ENCODE assay signal across 31 mouse cellular contexts in the genomic region with DNA sequence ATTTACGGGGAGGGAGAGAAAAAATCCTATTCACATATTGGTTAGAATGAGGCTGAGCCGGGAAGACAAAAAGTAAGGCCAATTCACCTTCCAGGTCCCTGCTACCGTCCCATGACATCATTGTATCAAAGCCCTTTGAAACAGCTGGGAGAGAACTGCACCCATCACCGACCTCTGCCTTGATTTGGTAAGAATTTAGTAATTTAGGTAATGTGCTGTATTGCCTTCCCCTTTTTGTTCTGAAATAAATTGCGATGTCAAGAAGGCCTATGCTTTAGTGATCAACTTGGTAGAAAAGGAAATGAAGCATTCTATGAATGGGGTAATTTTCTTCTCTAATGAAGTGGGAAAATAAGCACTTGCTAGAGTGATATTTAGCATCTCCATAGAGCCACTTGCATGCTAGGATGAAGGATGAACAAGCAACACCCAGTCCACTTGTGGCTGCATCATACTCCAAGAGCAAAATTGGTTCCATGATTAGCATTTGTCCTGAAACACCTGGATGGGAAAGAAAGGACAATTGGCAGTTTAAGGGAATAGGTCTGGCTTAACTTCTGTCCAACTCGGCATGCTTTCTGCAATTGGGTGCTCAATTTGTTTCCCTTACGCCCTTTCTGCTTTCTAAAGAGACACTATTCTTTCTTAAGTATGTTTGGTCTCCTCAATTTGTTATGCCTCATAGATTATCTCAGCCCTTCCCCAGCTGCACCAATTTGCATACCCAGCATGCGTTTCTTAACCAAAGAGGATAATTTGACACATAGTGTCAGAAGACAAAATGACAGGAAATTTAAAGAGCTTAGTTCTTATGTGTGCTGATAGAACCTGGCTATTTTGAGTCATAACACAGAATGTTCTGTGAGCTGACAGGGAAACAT.
A peak's percentile ranks its signal among the peaks of the same experiment; 100 is the strongest.
DNase-seq lines count a peak whose midpoint lies in the region; ATAC-seq lines count a peak whose summit lies in the region.
"Had no signal": no experiment of that assay in that cellular context is flagged by ENCODE, and none has a peak within 500 bp of the region (broad histone marks: within the 10 kb centered on the region; RNA-seq: fewer than 3 reads in every experiment).

No protein-coding gene starts in this region.

- no peaks in the 10 kb centered on the region for H3K4me1 ChIP-seq in kidney, embryonic 15.5 days
- no peaks in the 10 kb centered on the region for H3K4me1 ChIP-seq in forebrain, embryonic 14.5 days (ENCODE audit: control insufficient read depth, insufficient read depth, low read length)
- H3K4me1 ChIP-seq: hindbrain, embryonic 12.5 days; intestine, embryonic 15.5 days; liver, embryonic 12.5 days; megakaryocyte, embryonic 14.5 days; midbrain, embryonic 12.5 days had no signal

- H3K36me3 ChIP-seq in kidney, embryonic 15.5 days, result no peaks in the 10 kb centered on the region
- H3K36me3 ChIP-seq in forebrain, embryonic 14.5 days (ENCODE audit: control insufficient read depth, insufficient read depth, low read length), result no peaks in the 10 kb centered on the region
- H3K36me3 ChIP-seq in splenic B cell, adult 2 months (ENCODE audit: control insufficient read depth, insufficient read depth, low read length, poor library complexity, severe bottlenecking), result no peaks in the 10 kb centered on the region
- H3K36me3 ChIP-seq: hindbrain, embryonic 12.5 days; intestine, embryonic 15.5 days; liver, embryonic 12.5 days; midbrain, embryonic 12.5 days had no signal

- H3K9me3 ChIP-seq in kidney, embryonic 15.5 days (replicated peaks), result no peaks in the 10 kb centered on the region
- H3K9me3 ChIP-seq in forebrain, embryonic 14.5 days (replicated peaks; ENCODE audit: control insufficient read depth, low read length), result no peaks in the 10 kb centered on the region
- H3K9me3 ChIP-seq: hindbrain, embryonic 12.5 days; intestine, embryonic 15.5 days; liver, embryonic 12.5 days; megakaryocyte, embryonic 14.5 days; midbrain, embryonic 12.5 days had no signal

- H3K4me2 ChIP-seq in kidney, embryonic 15.5 days, result no peak overlapping the region
- no peak overlapping the region for H3K4me2 ChIP-seq in forebrain, embryonic 14.5 days (ENCODE audit: low read length)
- H3K4me2 ChIP-seq: heart, embryonic 11.5 days; hindbrain, embryonic 12.5 days; intestine, embryonic 15.5 days; liver, embryonic 12.5 days; midbrain, embryonic 12.5 days had no signal

- no peak for DNase-seq in kidney, postnatal 14 days
- DNase-seq in B cell, adult 2 months, result peak; percentile 4 to 10
- peak; percentile 56 for DNase-seq in forebrain, embryonic 14.5 days (ENCODE audit: low spot score)
- peak; percentile 60 for DNase-seq in splenic B cell, adult 2 months (ENCODE audit: low read depth, low spot score)
- DNase-seq in gastrocnemius, postnatal 4 days (ENCODE audit: low spot score in 2 of 2), result no peak
- DNase-seq in cerebellum, postnatal 36 days, result no peak
- DNase-seq: adrenal gland, postnatal 10 days; cerebellum, adult 18-20 months; cerebellum, postnatal 10 days; gastrocnemius, postnatal 25 days; heart, adult 18-20 months; heart, postnatal 36 days; kidney, adult 8-10 months; layer of hippocampus, postnatal 36 days; left cerebral cortex, postnatal 4 days; liver, postnatal 0 days; lung, postnatal 4 days; right cerebral cortex, postnatal 4 days; thymus, postnatal 4 days had no signal

- ATAC-seq in kidney, embryonic 15.5 days (replicated peaks; ENCODE audit: low FRiP score), result no peak
- ATAC-seq in forebrain, embryonic 14.5 days, result peak; percentile 77
- ATAC-seq: activated CD4-positive, CD25-positive, alpha-beta regulatory T cell, adult 4 months; hindbrain, postnatal 0 days; liver, embryonic 12.5 days; liver, postnatal 0 days had no signal

- H3K27ac ChIP-seq in kidney, embryonic 15.5 days, result peak overlapping the region; percentile 15; the same call in 1 of the 2 replicates
- no peak overlapping the region for H3K27ac ChIP-seq in forebrain, embryonic 14.5 days (ENCODE audit: low read depth, low read length)
- H3K27ac ChIP-seq: hindbrain, embryonic 12.5 days; hindbrain, postnatal 0 days; intestine, embryonic 15.5 days; liver, embryonic 12.5 days; midbrain, embryonic 12.5 days had no signal

- no peak overlapping the region for H3K9ac ChIP-seq in kidney, embryonic 15.5 days
- H3K9ac ChIP-seq in forebrain, embryonic 14.5 days (ENCODE audit: low read length), result no peak overlapping the region
- H3K9ac ChIP-seq: hindbrain, embryonic 12.5 days; intestine, embryonic 15.5 days; liver, embryonic 12.5 days; liver, postnatal 0 days; midbrain, embryonic 12.5 days had no signal

- no peaks in the 10 kb centered on the region for H3K27me3 ChIP-seq in kidney, embryonic 15.5 days
- H3K27me3 ChIP-seq in forebrain, embryonic 14.5 days (replicated peaks; ENCODE audit: control insufficient read depth, insufficient read depth, low read length), result no peaks in the 10 kb centered on the region
- H3K27me3 ChIP-seq in splenic B cell, adult 2 months (ENCODE audit: control insufficient read depth, insufficient read depth, low read length, poor library complexity, severe bottlenecking), result no peaks in the 10 kb centered on the region
- H3K27me3 ChIP-seq: CH12.LX; hindbrain, embryonic 12.5 days; intestine, embryonic 15.5 days; liver, embryonic 12.5 days; megakaryocyte, embryonic 14.5 days; midbrain, embryonic 12.5 days had no signal

- WGBS in kidney, embryonic 15.5 days, result 78% methylated on average over 8 of the region's 8 CpGs
- 44% methylated on average over 8 of the region's 8 CpGs for WGBS in forebrain, embryonic 14.5 days

- H3K4me3 ChIP-seq in kidney, embryonic 15.5 days (replicated peaks), result no peak overlapping the region
- H3K4me3 ChIP-seq in forebrain, embryonic 14.5 days (ENCODE audit: low read depth, low read length), result no peak overlapping the region
- H3K4me3 ChIP-seq: erythroblast, embryonic 14.5 days; hindbrain, embryonic 12.5 days; intestine, embryonic 15.5 days; liver, embryonic 12.5 days; megakaryocyte, embryonic 14.5 days; midbrain, embryonic 12.5 days; myocyte had no signal

Comparison
In these comparisons a context has a peak if more than half of its experiments do, and no peak if none do; other contexts are left out.
1. DNase-seq: peak in B cell, adult 2 months (2 of 2), forebrain, embryonic 14.5 days (single experiment) and splenic B cell, adult 2 months (single experiment); none in kidney, postnatal 14 days (single experiment), gastrocnemius, postnatal 4 days (0 of 2) and cerebellum, postnatal 36 days (0 of 2).